Mouse (Mus musculus) adipose tissue, adult 10 weeks (tissue): ENCODE data around the gene Hhatl. TPM values are rescaled to one million over a fixed set of nuclear protein-coding genes. Genes with fewer than 3 reads are reported as not detected.

Experiments used
- polyA plus RNA-seq: library from polyadenylated mRNA; stranded (reverse); fragments of 350-450 nt; fragmentation: Illumina TruSeq; extraction: RNeasy Lipid Tissue Mini Kit (QIAGEN cat#74804); gene quantifications from one replicate; pipeline ENCODE4 v1.2.3, GENCODE M21; 2014; ENCODE audit warnings: low read depth, low replicate concordance

Gene Hhatl
- polyA plus RNA-seq: 6.2 TPM

DNA sequence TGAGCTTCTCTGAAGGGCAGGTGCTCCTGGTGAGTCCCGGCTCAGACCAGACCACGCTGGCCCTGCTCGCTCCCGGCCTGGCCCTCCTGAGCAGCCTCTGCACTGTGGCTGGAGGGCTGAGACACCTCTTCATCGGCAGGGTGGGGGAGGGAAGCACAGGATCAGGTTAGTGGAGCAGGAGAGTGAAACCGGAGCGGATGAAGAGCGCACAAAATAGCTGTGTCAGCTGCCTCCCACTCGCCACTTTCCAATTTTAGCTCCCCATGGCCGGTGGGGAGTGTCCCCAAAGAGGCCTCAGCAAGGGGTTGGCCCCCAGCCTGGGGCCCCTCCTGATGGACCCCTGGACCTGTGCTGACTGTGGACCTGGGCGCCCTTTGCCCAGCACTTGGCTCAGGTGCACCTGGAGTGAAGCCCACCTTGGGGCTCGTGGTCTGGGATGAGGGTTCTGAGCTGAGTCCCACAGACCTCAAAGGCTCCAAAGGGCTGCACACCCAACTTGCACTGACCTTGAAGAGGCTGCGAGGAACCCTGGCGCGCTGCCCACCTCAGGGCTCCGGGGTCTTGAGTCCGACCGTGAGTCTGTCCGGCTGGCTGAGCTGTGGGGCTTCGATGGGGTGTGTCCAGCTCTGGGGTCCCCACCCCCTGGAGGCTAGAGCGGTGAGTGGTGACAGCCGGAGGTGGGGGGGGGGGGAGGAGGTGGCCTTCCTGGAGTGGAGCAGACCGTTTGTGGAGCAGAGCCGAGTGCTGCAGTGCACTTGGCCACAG lies at the start of gene Hhatl:
Gene Hhatl, minus strand, starts transcription at position 751 of the 765 bp plus-strand sequence.

GRCm38 (mm10) chr9:121838829-121839621 lies 46.7 kb upstream of the Hhatl start, which contains the start of gene Ccdc13:
Ccdc13 (minus strand) TSS chr9:121839461.

GRCm38 (mm10) chr9:121777484-121778065 lies 14.7 kb downstream of the Hhatl start, which contains the start of gene Klhl40:
Klhl40 (plus strand) TSS chr9:121777607.

GRCm38 (mm10) chr9:121759091-121760081 lies 32.9 kb downstream of the Hhatl start, which contains the start of gene Zfp651:
Zfp651 (plus strand) TSS chr9:121759330.

Other genes with a start within 250 kb of the Hhatl start
- 1.9 TPM for gene Lyzl4, start 150.4 kb downstream of the Hhatl start, polyA plus RNA-seq
- 6.1 TPM for gene Vipr1, start 149.8 kb downstream of the Hhatl start, polyA plus RNA-seq
- 8.3 TPM for gene Sec22c, start 87.0 kb downstream of the Hhatl start, polyA plus RNA-seq
- 57.9 TPM for gene Ss18l2, start 82.2 kb downstream of the Hhatl start, polyA plus RNA-seq
- 91.5 TPM for gene Nktr, start 73.3 kb downstream of the Hhatl start, polyA plus RNA-seq
- gene Zfp651, start 33.2 kb downstream of the Hhatl start, polyA plus RNA-seq: 24.5 TPM
- not detected for gene Klhl40, start 14.9 kb downstream of the Hhatl start, polyA plus RNA-seq
- gene Ccdc13, start 47.0 kb upstream of the Hhatl start, polyA plus RNA-seq: 2.4 TPM
- 70.4 TPM for gene Higd1a, start 65.9 kb upstream of the Hhatl start, polyA plus RNA-seq
- 2.6 TPM for gene Ackr2, start 105.8 kb upstream of the Hhatl start, polyA plus RNA-seq
- not detected for gene Cyp8b1, start 123.8 kb upstream of the Hhatl start, polyA plus RNA-seq
- gene Fam198a, start 158.5 kb upstream of the Hhatl start, polyA plus RNA-seq: 2.5 TPM
- gene Pomgnt2, start 204.6 kb upstream of the Hhatl start, polyA plus RNA-seq: 9.2 TPM